Mouse (Mus musculus) MEL (cell line): Measurements from ENCODE around the gene St6galnac4. TPM values are rescaled to one million over a fixed set of nuclear protein-coding genes. Genes with fewer than 3 reads are reported as not detected.

Source experiments
- DNase-seq: peaks from one replicate; pipeline ENCODE4 v3.0.0; 2011; ENCODE audit warnings: low read depth, low spot score
- H3K27ac ChIP-seq: 2 replicates; pipeline ENCODE4 v1.5.1; 2012; ENCODE audit warnings: low read depth, mild to moderate bottlenecking, control low read depth, low read length, moderate library complexity; ENCODE audit not compliant: control insufficient read depth
- H3K27me3 ChIP-seq, 2 experiments: fragments of 150-350 bp in 1 of 2; sonication (generic) in 1 of 2; 2 replicates each; pipeline ENCODE4 v1.6.1; 2012; ENCODE audit warnings: low read length in 2 of 2, mild to moderate bottlenecking in 2 of 2, improper control_type of control experiment in 1 of 2, moderate library complexity in 1 of 2; ENCODE audit not compliant: insufficient read depth in 2 of 2, control insufficient read depth in 1 of 2
- H3K36me3 ChIP-seq, 2 experiments: 2 replicates each; pipeline ENCODE4 v1.6.1; 2012 to 2014; ENCODE audit warnings: low read length in 2 of 2, improper control_type of control experiment in 1 of 2, inconsistent platforms in 1 of 2, mild to moderate bottlenecking in 1 of 2; ENCODE audit not compliant: insufficient read depth in 2 of 2, control insufficient read depth in 1 of 2
- H3K4me1 ChIP-seq, 2 experiments: fragments of 150-350 bp in 1 of 2; sonication (generic) in 1 of 2; 2 replicates each; pipeline ENCODE4 v1.6.1; 2012; ENCODE audit warnings: low read length in 2 of 2, improper control_type of control experiment in 1 of 2, mild to moderate bottlenecking in 1 of 2; ENCODE audit not compliant: insufficient read depth in 2 of 2, control insufficient read depth in 1 of 2
- H3K4me3 ChIP-seq, 2 experiments: fragments of 150-350 bp in 1 of 2; sonication (generic) in 1 of 2; 2 replicates each; pipeline ENCODE4 v1.5.1; 2012; ENCODE audit warnings: low read depth in 2 of 2, low read length in 2 of 2, mild to moderate bottlenecking in 2 of 2, moderate library complexity in 2 of 2, control low read depth in 1 of 2, improper control_type of control experiment in 1 of 2; ENCODE audit not compliant: control insufficient read depth in 1 of 2, insufficient read depth in 1 of 2
- H3K79me2 ChIP-seq: 2 replicates; pipeline ENCODE4 v1.6.1; 2012; ENCODE audit warnings: mild to moderate bottlenecking, low read length, moderate library complexity; ENCODE audit not compliant: control insufficient read depth, poor library complexity, insufficient read depth
- H3K9ac ChIP-seq: 2 replicates; pipeline ENCODE4 v1.6.1; 2012; ENCODE audit warnings: low read depth, mild to moderate bottlenecking, control low read depth, low read length, moderate library complexity; ENCODE audit not compliant: control insufficient read depth, poor library complexity, severe bottlenecking
- H3K9me3 ChIP-seq: fragments of 150-350 bp; sonication (generic); replicated peaks from 2 replicates; pipeline ENCODE4 v1.6.1; 2012; ENCODE audit warnings: mild to moderate bottlenecking, low read length, improper control_type of control experiment, moderate library complexity; ENCODE audit not compliant: insufficient read depth
- CHD2 ChIP-seq: IDR thresholded peaks from 2 replicates; pipeline ENCODE4 v1.6.1; 2011; ENCODE audit warnings: low read length, improper control_type of control experiment
- CTCF ChIP-seq, 3 experiments: IDR thresholded peaks in 2 of 3; conservative IDR thresholded peaks in 1 of 3; 2 replicates each; pipeline ENCODE4 v1.5.1; 2011 to 2012; ENCODE audit warnings: low read length in 3 of 3, low read depth in 2 of 3, mild to moderate bottlenecking in 2 of 3, improper control_type of control experiment in 1 of 3, inconsistent platforms in 1 of 3, mixed read lengths in 1 of 3, moderate library complexity in 1 of 3; ENCODE audit not compliant: control insufficient read depth in 1 of 3, insufficient read depth in 1 of 3, poor library complexity in 1 of 3, severe bottlenecking in 1 of 3
- EP300 ChIP-seq, 2 experiments: IDR thresholded peaks; 2 replicates each; pipeline ENCODE4 v1.6.1; 2011; ENCODE audit warnings: improper control_type of control experiment in 2 of 2, low read length in 2 of 2, low read depth in 1 of 2, mild to moderate bottlenecking in 1 of 2
- GATA1 ChIP-seq: IDR thresholded peaks from 2 replicates; pipeline ENCODE4 v1.6.1; 2011; ENCODE audit warnings: low read depth, low read length, improper control_type of control experiment
- HCFC1 ChIP-seq: IDR thresholded peaks from 2 replicates; pipeline ENCODE4 v1.6.1; 2012; ENCODE audit warnings: low read depth, mild to moderate bottlenecking, inconsistent platforms, low read length, improper control_type of control experiment, moderate library complexity
- KAT2A ChIP-seq: conservative IDR thresholded peaks from 2 replicates; pipeline ENCODE4 v1.6.1; 2012; ENCODE audit warnings: low read depth, low read length, improper control_type of control experiment, inconsistent platforms
- MAFK ChIP-seq: IDR thresholded peaks from 2 replicates; pipeline ENCODE4 v1.6.1; 2011; ENCODE audit warnings: low read depth, mild to moderate bottlenecking, low read length, improper control_type of control experiment, borderline replicate concordance
- MYB ChIP-seq: IDR thresholded peaks from 2 replicates; pipeline ENCODE4 v1.6.1; 2011; ENCODE audit warnings: mild to moderate bottlenecking, low read depth, low read length, improper control_type of control experiment
- POLR2AphosphoS2 ChIP-seq: IDR thresholded peaks from 2 replicates; pipeline ENCODE4 v1.6.1; 2011; ENCODE audit warnings: low read length, improper control_type of control experiment
- RAD21 ChIP-seq: IDR thresholded peaks from 2 replicates; pipeline ENCODE4 v1.6.1; 2011; ENCODE audit warnings: mild to moderate bottlenecking, low read depth, low read length, improper control_type of control experiment
- SIN3A ChIP-seq: IDR thresholded peaks from 2 replicates; pipeline ENCODE4 v1.6.1; 2012; ENCODE audit warnings: low read length, improper control_type of control experiment, inconsistent platforms
- SMC3 ChIP-seq: IDR thresholded peaks from 2 replicates; pipeline ENCODE4 v1.6.1; 2011; ENCODE audit warnings: low read depth, low read length, improper control_type of control experiment
- TBP ChIP-seq: IDR thresholded peaks from 2 replicates; pipeline ENCODE4 v1.8.0; 2011; ENCODE audit warnings: low read depth, low read length, improper control_type of control experiment
- ZMIZ1 ChIP-seq: IDR thresholded peaks from 2 replicates; pipeline ENCODE4 v1.6.1; 2012; ENCODE audit warnings: low read depth, mild to moderate bottlenecking, inconsistent platforms, low read length, improper control_type of control experiment, moderate library complexity
- ZNF384 ChIP-seq: IDR thresholded peaks from 2 replicates; pipeline ENCODE4 v1.6.1; 2012; ENCODE audit warnings: low read depth, mild to moderate bottlenecking, inconsistent platforms, low read length, improper control_type of control experiment
- polyA plus RNA-seq, 2 experiments: library from polyadenylated mRNA; stranded (reverse) in 1 of 2; unstranded in 1 of 2; fragments of >175 nt in 1 of 2; fragments of >200 nt in 1 of 2; gene quantifications; 2 replicates each; pipeline versions ENCODE4 v1.2.1 to v1.2.4; 2012; ENCODE audit warnings: low replicate concordance in 2 of 2, low read depth in 1 of 2; ENCODE audit not compliant: insufficient read length in 2 of 2, insufficient read depth in 1 of 2, missing spikeins in 1 of 2
- total RNA-seq: library from RNA; depleted of rRNA; stranded (reverse); fragments of 300-350 nt; gene quantifications from 2 replicates; pipeline ENCODE4 v1.2.3, GENCODE M21; 2012

St6galnac4 gene
- total and polyA plus RNA-seq, 3 experiments: 58.3 to 109 TPM; not detected in 1

GRCm38 (mm10) chr2:32612274-32612673 is 25.4 kb downstream of the St6galnac4 start:
- no peak for DNase-seq
- H3K27me3 ChIP-seq: no peaks in the 10 kb centered on the region
- no peak overlapping the region for H3K4me3 ChIP-seq
- peaks cover 1 to 6% of the 10 kb centered on the region in 2 experiments; a peak in 2 of 4 replicates for H3K36me3 ChIP-seq
- H3K9ac ChIP-seq: no peak overlapping the region
- no peak overlapping the region for H3K27ac ChIP-seq
- TF ChIP-seq TBP: no peak
- no peak for TF ChIP-seq HCFC1
- no peak for TF ChIP-seq ZMIZ1
- no peak for TF ChIP-seq MYB
- H3K79me2 ChIP-seq: 0 out of 2 replicates have a peak, but pooled peaks cover 2% of the 10 kb centered on the region
- H3K9me3 ChIP-seq: no peaks in the 10 kb centered on the region
- H3K4me1 ChIP-seq: peaks cover 6 to 26% of the 10 kb centered on the region in 2 experiments

GRCm38 (mm10) chr2:32617109-32617508 is 30.2 kb downstream of the St6galnac4 start:
- Histone ChIP-seq H3K36me3 (peaks cover 1 to 11% of the 10 kb centered on the region in 2 experiments; a peak in 2 of 4 replicates), H3K9me3 (no peaks in the 10 kb centered on the region), H3K4me1 (peaks cover 2 to 17% of the 10 kb centered on the region in 2 experiments; a peak in 3 of 4 replicates), H3K27ac (no peak overlapping the region), H3K4me3 (no peak overlapping the region), H3K9ac (no peak overlapping the region)
- TF ChIP-seq ZNF384 (no peak), EP300 (IDR thresholded peaks at IDR 0.05; ENCODE audit: low read depth in 1 of 2, low read length in 2 of 2) (no peak), RAD21 (no peak), SIN3A (no peak), GATA1 (no peak), KAT2A (no peak), POLR2AphosphoS2 (no peak), MAFK (peak; percentile 93)
- TF ChIP-seq, all 39 proteins: peak for 1
- no peaks in the 10 kb centered on the region for H3K27me3 ChIP-seq
- no peak for DNase-seq
- no peaks in the 10 kb centered on the region for H3K79me2 ChIP-seq

GRCm38 (mm10) chr2:32617601-32618000 is 30.7 kb downstream of the St6galnac4 start:
- TF ChIP-seq SMC3 (peak; percentile 45), CHD2 (no peak), RAD21 (peak; percentile 41), CTCF (IDR thresholded peaks at IDR 0.05 in 2 of 3, conservative IDR thresholded peaks at IDR 0.05 in 1 of 3; ENCODE audit: control insufficient read depth in 1 of 3, insufficient read depth in 1 of 3, low read depth in 2 of 3, low read length in 3 of 3, poor library complexity in 1 of 3, severe bottlenecking in 1 of 3) (peak; percentile 56 to 65 (median 62))
- Histone ChIP-seq H3K79me2 (no peaks in the 10 kb centered on the region), H3K4me3 (no peak overlapping the region), H3K9ac (no peak overlapping the region), H3K27me3 (no peaks in the 10 kb centered on the region), H3K9me3 (no peaks in the 10 kb centered on the region), H3K4me1 (peaks cover 2 to 17% of the 10 kb centered on the region in 2 experiments; a peak in 3 of 4 replicates), H3K27ac (no peak overlapping the region), H3K36me3 (peaks cover 1 to 11% of the 10 kb centered on the region in 2 experiments; a peak in 2 of 4 replicates)
- peak; percentile 56 for DNase-seq
